Mouse (Mus musculus) megakaryocyte, embryonic 14.5 days (primary cell): ENCODE measurements around the gene Alg9.

Experiments
- FLI1 ChIP-seq: IDR thresholded peaks from 2 replicates; pipeline ENCODE4 v1.6.1; 2012; ENCODE audit warnings: low read length, inconsistent platforms, mixed read lengths
- GATA1 ChIP-seq: IDR thresholded peaks from 3 replicates; pipeline ENCODE4 v1.6.1; 2012; ENCODE audit warnings: mixed read lengths, low read length, inconsistent platforms, borderline replicate concordance

DNA sequence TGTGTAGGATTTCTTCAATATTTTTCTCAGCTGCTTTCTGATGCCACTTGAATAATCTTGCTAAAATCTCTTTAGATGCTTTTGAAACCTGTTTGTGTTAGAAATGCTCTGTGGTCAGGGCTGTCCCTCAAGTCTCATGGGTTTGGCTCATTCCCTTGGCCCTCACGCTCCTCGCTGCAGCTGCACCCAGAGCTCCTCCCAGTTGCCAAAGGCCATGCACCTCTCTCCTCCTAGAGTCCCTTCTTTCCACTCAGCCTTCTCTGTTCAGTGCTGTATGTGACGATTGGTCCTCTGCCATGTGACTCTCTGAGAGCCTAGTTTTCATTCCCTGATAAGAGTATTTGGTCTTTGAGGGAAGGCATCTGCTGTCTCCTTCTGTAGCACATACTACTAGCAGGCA, 102.6 kb downstream of the Alg9 start:
- TF ChIP-seq GATA1 (no peak), FLI1 (no peak)
